Mouse (Mus musculus): ENCODE measurements at regions not wholly inside any gene's neighbourhood (a gene's known extent, or its start where the extent isn't known, plus 50 kb on each side); places are given as distances from the start of the nearest gene placed in this dataset.

- DNase-seq: no peak
Measured at GRCm38 (mm10) chr16:9359399-9360135, 529.7 kb downstream of the 1810013L24Rik start.

GRCm38 (mm10) chr16:9360741-9361255 is 530.9 kb downstream of the 1810013L24Rik start:
- DNase-seq: no peak

GRCm38 (mm10) chr16:9362116-9362515 is 532.2 kb downstream of the 1810013L24Rik start:
- DNase-seq: no peak

- no peak for DNase-seq
Measured at GRCm38 (mm10) chr16:9364105-9364504, 534.2 kb downstream of the 1810013L24Rik start.

- no peak for DNase-seq
Measured at GRCm38 (mm10) chr16:9390986-9391385, 561.1 kb downstream of the 1810013L24Rik start.

GRCm38 (mm10) chr16:9404736-9405135 is 574.8 kb downstream of the 1810013L24Rik start:
- no peak for DNase-seq

GRCm38 (mm10) chr16:9408196-9408595 is 578.3 kb downstream of the 1810013L24Rik start:
- DNase-seq: no peak

- no peak for DNase-seq
Measured at GRCm38 (mm10) chr16:9430509-9430908, 564.9 kb downstream of the Grin2a start.

- DNase-seq: no peak
Measured at GRCm38 (mm10) chr16:9439300-9439856, 556.0 kb downstream of the Grin2a start.

- no peak for DNase-seq
Measured at GRCm38 (mm10) chr16:9439891-9440290, 555.5 kb downstream of the Grin2a start.

- DNase-seq: no peak
Measured at GRCm38 (mm10) chr16:9452058-9452457, 543.3 kb downstream of the Grin2a start.

- no peak for DNase-seq
Measured at GRCm38 (mm10) chr16:9457574-9457973, 537.8 kb downstream of the Grin2a start.

GRCm38 (mm10) chr16:9462497-9462896 is 532.9 kb downstream of the Grin2a start:
- DNase-seq: no peak

GRCm38 (mm10) chr16:9469394-9469793 is 526.0 kb downstream of the Grin2a start:
- DNase-seq: no peak

- no peak for DNase-seq
Measured at GRCm38 (mm10) chr16:9485291-9485690, 510.1 kb downstream of the Grin2a start.

- DNase-seq: no peak
Measured at GRCm38 (mm10) chr16:9498301-9498700, 497.1 kb downstream of the Grin2a start.

- peak; percentile 45 for DNase-seq
Measured at GRCm38 (mm10) chr16:9501713-9502112, 493.6 kb downstream of the Grin2a start.

- DNase-seq: no peak
Measured at GRCm38 (mm10) chr16:9509666-9510065, 485.7 kb downstream of the Grin2a start.

GRCm38 (mm10) chr16:9514538-9514937 is 480.8 kb downstream of the Grin2a start:
- DNase-seq: no peak

All from right cerebral cortex, postnatal 4 days (tissue).